Mouse (Mus musculus) liver, embryonic 12.5 days (tissue): ENCODE data around the gene Jade3. TPM values are rescaled to one million over a fixed set of nuclear protein-coding genes. Genes with fewer than 3 reads are reported as not detected.
A peak's percentile ranks its signal among the peaks of the same experiment; 100 is the strongest.
"Not testable (repeated sequence)": the region's sequence is repeated elsewhere in the genome, so short reads cannot be mapped to it uniquely, and the experiment has no call there.

Experiments
- ATAC-seq: fragments of 200-750 bp; cut with Nextera tagmentation; 2 replicates; pipeline ENCODE4 v1.8.0; 2017; ENCODE audit warnings: moderate number of reproducible peaks, mild to moderate bottlenecking, moderate library complexity
- H3K27ac ChIP-seq: fragments of 300-500 bp; sonication (generic); 2 replicates; pipeline ENCODE4 v1.5.1; 2016; ENCODE audit warnings: mild to moderate bottlenecking
- H3K27me3 ChIP-seq: fragments of 300-500 bp; sonication (generic); replicated peaks from 2 replicates; pipeline ENCODE4 v1.6.1; 2016; ENCODE audit warnings: mild to moderate bottlenecking, moderate library complexity
- H3K36me3 ChIP-seq: fragments of 300-500 bp; sonication (generic); 2 replicates; pipeline ENCODE4 v1.6.1; 2016; ENCODE audit warnings: mild to moderate bottlenecking, moderate library complexity
- H3K4me1 ChIP-seq: fragments of 300-500 bp; sonication (generic); 2 replicates; pipeline ENCODE4 v1.6.1; 2016
- H3K4me2 ChIP-seq: fragments of 300-500 bp; sonication (generic); 2 replicates; pipeline ENCODE4 v1.6.1; 2016; ENCODE audit warnings: mild to moderate bottlenecking, moderate library complexity
- H3K4me3 ChIP-seq: fragments of 300-500 bp; sonication (generic); 2 replicates; pipeline ENCODE4 v1.5.1; 2016; ENCODE audit warnings: mild to moderate bottlenecking, moderate library complexity
- H3K9ac ChIP-seq: fragments of 300-500 bp; sonication (generic); 2 replicates; pipeline ENCODE4 v1.6.1; 2016; ENCODE audit warnings: mild to moderate bottlenecking, moderate library complexity
- H3K9me3 ChIP-seq: fragments of 300-500 bp; sonication (generic); replicated peaks from 2 replicates; pipeline ENCODE4 v1.6.1; 2016; ENCODE audit warnings: mild to moderate bottlenecking, moderate library complexity
- whole genome bisulfite sequencing: fragments of 180-500 bp; shearing (Covaris S2); methylation state at CpG from one replicate; pipeline ENCODE4 v1.1.7; 2016; ENCODE audit not compliant: insufficient replicate concordance; 5-methylcytosine and 5-hydroxymethylcytosine counted together
- polyA plus RNA-seq: library from polyadenylated mRNA; unstranded; fragments of >200 nt; fragmentation: Nextera tagmentation; extraction: Ambion mirVana; gene quantifications from 2 replicates; pipeline ENCODE4 v1.2.1, GENCODE M21; 2016

Jade3 gene
- 11.3 and 11.8 TPM in 2 replicates for polyA plus RNA-seq

GRCm38 (mm10) chrX:20425140-20425838 is at the start of gene Jade3:
TSS of gene Jade3 (plus strand) at chrX:20425688.
- peak; percentile 93 for ATAC-seq

GRCm38 (mm10) chrX:20379347-20380014 is 46.0 kb upstream of the Jade3 start:
- Histone ChIP-seq H3K36me3 (peaks cover 13% of the 10 kb centered on the region), H3K27me3 (no peaks in the 10 kb centered on the region), H3K27ac (no peak overlapping the region), H3K9ac (no peak overlapping the region), H3K4me2 (no peak overlapping the region), H3K4me1 (no peaks in the 10 kb centered on the region), H3K4me3 (no peak overlapping the region), H3K9me3 (no peaks in the 10 kb centered on the region)
- 67% methylated on average over 7 of the region's 7 CpGs for WGBS
- ATAC-seq: no peak

More at GRCm38 (mm10) chrX:20425140-20425838, at the start of gene Jade3:
- Histone ChIP-seq H3K27ac (peak within 1 kb of the TSS; percentile 87), H3K36me3 (peaks cover 11% of the 10 kb centered on the region), H3K9ac (peak within 1 kb of the TSS; percentile 85), H3K27me3 (no peaks in the 10 kb centered on the region), H3K4me3 (peak within 1 kb of the TSS; percentile 70), H3K4me1 (peaks cover 7% of the 10 kb centered on the region; the same call in 1 of the 2 replicates), H3K9me3 (no peaks in the 10 kb centered on the region), H3K4me2 (peak within 1 kb of the TSS; percentile 84)
- 11% methylated on average over 53 of the region's 67 CpGs for WGBS

- 67% methylated on average over 5 of the region's 6 CpGs for WGBS
- Histone ChIP-seq H3K4me2 (no peak overlapping the region), H3K9me3 (no peaks in the 10 kb centered on the region), H3K27me3 (no peaks in the 10 kb centered on the region), H3K36me3 (peaks cover 9% of the 10 kb centered on the region), H3K27ac (no peak overlapping the region), H3K4me1 (no peaks in the 10 kb centered on the region), H3K4me3 (no peak overlapping the region), H3K9ac (no peak overlapping the region)
- no peak for ATAC-seq
Observed at GRCm38 (mm10) chrX:20382260-20382659, 43.2 kb upstream of the Jade3 start.

- Histone ChIP-seq H3K4me2 (no peak overlapping the region), H3K4me3 (no peak overlapping the region), H3K9ac (no peak overlapping the region), H3K9me3 (no peaks in the 10 kb centered on the region), H3K27ac (no peak overlapping the region), H3K27me3 (no peaks in the 10 kb centered on the region), H3K36me3 (peaks cover 6% of the 10 kb centered on the region), H3K4me1 (no peaks in the 10 kb centered on the region)
- 58% methylated on average over 3 of the region's 3 CpGs for WGBS
- no peak for ATAC-seq
Observed at GRCm38 (mm10) chrX:20387006-20387405, 38.5 kb upstream of the Jade3 start.

GRCm38 (mm10) chrX:20391964-20392363 is 33.5 kb upstream of the Jade3 start:
- H3K9me3 ChIP-seq, ATAC-seq, H3K4me2 ChIP-seq, H3K27ac ChIP-seq, H3K4me1 ChIP-seq, H3K4me3 ChIP-seq, H3K36me3 ChIP-seq, H3K27me3 ChIP-seq, H3K9ac ChIP-seq: not testable (repeated sequence)
- whole genome bisulfite sequencing: 76% methylated on average over 9 of the region's 9 CpGs

GRCm38 (mm10) chrX:20392942-20393341 is 32.5 kb upstream of the Jade3 start:
- Histone ChIP-seq H3K4me1 (no peaks in the 10 kb centered on the region), H3K9ac (no peak overlapping the region), H3K27me3 (no peaks in the 10 kb centered on the region), H3K27ac (no peak overlapping the region), H3K4me3 (no peak overlapping the region), H3K4me2 (no peak overlapping the region), H3K9me3 (no peaks in the 10 kb centered on the region), H3K36me3 (no peaks in the 10 kb centered on the region)
- ATAC-seq: no peak
- WGBS: 45% methylated on average over 3 of the region's 3 CpGs

- WGBS: 68% methylated on average over 4 of the region's 4 CpGs
- Histone ChIP-seq H3K4me3 (no peak overlapping the region), H3K9me3 (no peaks in the 10 kb centered on the region)
Observed at GRCm38 (mm10) chrX:20404068-20404467, 21.4 kb upstream of the Jade3 start.

GRCm38 (mm10) chrX:20406909-20407308 is 18.6 kb upstream of the Jade3 start:
- H3K4me3 ChIP-seq: no peak overlapping the region
- H3K4me2 ChIP-seq: no peak overlapping the region
- H3K27ac ChIP-seq: no peak overlapping the region
- peak; percentile 44; the same call in 1 of the 2 replicates for ATAC-seq
- no peak overlapping the region for H3K9ac ChIP-seq
- 78% methylated on average over 2 of the region's 2 CpGs for WGBS
- H3K27me3 ChIP-seq: no peaks in the 10 kb centered on the region
- no peaks in the 10 kb centered on the region for H3K9me3 ChIP-seq
- no peaks in the 10 kb centered on the region for H3K36me3 ChIP-seq
- H3K4me1 ChIP-seq: peaks cover 2% of the 10 kb centered on the region

More at GRCm38 (mm10) chrX:20404068-20404467, 21.4 kb upstream of the Jade3 start:
- no peak overlapping the region for H3K9ac ChIP-seq
- H3K4me2 ChIP-seq: no peak overlapping the region
- H3K27me3 ChIP-seq: no peaks in the 10 kb centered on the region
- H3K27ac ChIP-seq: no peak overlapping the region
- ATAC-seq: no peak
- no peaks in the 10 kb centered on the region for H3K4me1 ChIP-seq
- H3K36me3 ChIP-seq: no peaks in the 10 kb centered on the region

- WGBS: 69% methylated on average over 2 of the region's 2 CpGs
- Histone ChIP-seq H3K27ac (no peak overlapping the region), H3K9ac (no peak overlapping the region), H3K27me3 (no peaks in the 10 kb centered on the region), H3K36me3 (no peaks in the 10 kb centered on the region), H3K9me3 (no peaks in the 10 kb centered on the region), H3K4me2 (no peak overlapping the region), H3K4me1 (peaks cover 9% of the 10 kb centered on the region), H3K4me3 (no peak overlapping the region)
- ATAC-seq: no peak
Observed at GRCm38 (mm10) chrX:20407676-20408075, 17.8 kb upstream of the Jade3 start.

GRCm38 (mm10) chrX:20411382-20411781 is 14.1 kb upstream of the Jade3 start:
- Histone ChIP-seq H3K36me3 (no peaks in the 10 kb centered on the region), H3K27ac (no peak overlapping the region), H3K4me2 (no peak overlapping the region), H3K27me3 (no peaks in the 10 kb centered on the region), H3K9me3 (no peaks in the 10 kb centered on the region), H3K4me1 (peaks cover 10% of the 10 kb centered on the region), H3K4me3 (no peak overlapping the region), H3K9ac (no peak overlapping the region)
- WGBS: 78% methylated on average over 4 of the region's 4 CpGs
- ATAC-seq: no peak

- Histone ChIP-seq H3K27ac (no peak overlapping the region; the same call in 1 of the 2 replicates), H3K4me3 (no peak overlapping the region), H3K36me3 (no peaks in the 10 kb centered on the region), H3K4me2 (no peak overlapping the region), H3K27me3 (no peaks in the 10 kb centered on the region), H3K9me3 (no peaks in the 10 kb centered on the region), H3K4me1 (peaks cover 10% of the 10 kb centered on the region), H3K9ac (no peak overlapping the region)
- WGBS: 64% methylated on average over 3 of the region's 3 CpGs
- ATAC-seq: peak; percentile 87
Observed at GRCm38 (mm10) chrX:20412221-20412620, 13.3 kb upstream of the Jade3 start.

- peaks cover 10% of the 10 kb centered on the region for H3K4me1 ChIP-seq
- ATAC-seq: no peak
- H3K4me2 ChIP-seq: no peak overlapping the region
- no peak overlapping the region for H3K9ac ChIP-seq
- no peaks in the 10 kb centered on the region for H3K36me3 ChIP-seq
- 57% methylated on average over 10 of the region's 10 CpGs for WGBS
- no peak overlapping the region for H3K27ac ChIP-seq
- H3K9me3 ChIP-seq: no peaks in the 10 kb centered on the region
- H3K4me3 ChIP-seq: no peak overlapping the region
- no peaks in the 10 kb centered on the region for H3K27me3 ChIP-seq
Observed at GRCm38 (mm10) chrX:20414885-20415622, 10.4 kb upstream of the Jade3 start.
